Mouse (Mus musculus) urinary bladder, postnatal 10 days (tissue): ENCODE results near the gene Olfr584.

Experiments used
- DNase-seq: peaks from one replicate; pipeline ENCODE4 v3.0.0; 2022; ENCODE audit warnings: low spot score

The Olfr584 gene

DNA sequence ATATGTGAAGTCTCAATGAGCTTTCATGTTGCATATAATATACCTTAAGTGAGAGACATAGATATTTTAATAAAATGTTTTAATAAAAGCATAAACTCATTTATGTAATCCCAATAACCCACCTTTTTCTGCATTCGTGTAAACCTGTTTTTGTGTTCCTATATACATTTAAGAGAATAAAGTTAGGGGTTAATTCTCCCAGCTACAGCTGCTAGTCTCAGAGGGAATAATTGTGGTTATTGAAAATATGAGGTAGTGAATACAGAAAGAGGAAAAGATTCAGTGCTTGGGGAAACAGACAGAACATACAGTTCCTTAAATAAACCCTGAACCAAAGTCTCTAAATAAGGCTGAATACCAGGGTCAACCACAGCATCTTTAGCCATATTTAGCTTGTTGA lies at the start of gene Olfr584:
Gene Olfr584 (plus strand): TSS at position 301 of the 400 bp plus-strand sequence.
- DNase-seq = no peak

- no peak for DNase-seq
Measured at GRCm38 (mm10) chr7:103037724-103038123, 44.0 kb upstream of the Olfr584 start, which contains the start of gene Olfr582. Gene Olfr582, plus strand, starts transcription at chr7:103038024.

- DNase-seq = no peak
Measured at GRCm38 (mm10) chr7:103051000-103051399, 30.7 kb upstream of the Olfr584 start, which contains the start of gene Olfr583. Gene Olfr583, plus strand, starts transcription at chr7:103051300.

- no peak for DNase-seq
Measured at GRCm38 (mm10) chr7:103097420-103097819, 15.7 kb downstream of the Olfr584 start, which contains the start of gene Olfr585. Gene Olfr585, plus strand, starts transcription at chr7:103097720.

DNA sequence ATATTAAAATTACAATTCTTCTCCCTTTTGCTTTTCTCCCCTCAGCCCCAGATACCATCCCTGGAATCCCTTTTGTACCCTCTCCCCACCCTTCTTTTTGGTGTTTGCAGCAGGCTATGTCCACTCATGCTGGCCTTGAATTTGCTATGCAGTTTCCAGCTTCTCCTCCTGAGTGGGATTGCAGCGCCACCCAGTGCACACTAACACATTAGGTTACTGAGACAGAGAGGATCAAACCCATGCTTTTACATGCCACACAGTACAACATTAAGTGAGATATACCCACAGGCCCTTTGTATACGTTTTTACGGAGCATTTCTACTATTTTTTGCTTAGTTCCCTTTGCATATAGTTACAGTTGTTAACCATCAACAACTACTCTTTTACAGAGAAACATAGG lies 37.7 kb downstream of the Olfr584 start:
- DNase-seq = no peak

GRCm38 (mm10) chr7:103125538-103125937 lies 43.9 kb downstream of the Olfr584 start, which contains the start of gene Olfr586:
Gene Olfr586, minus strand, starts transcription at chr7:103125638.
- no peak for DNase-seq
